Mouse (Mus musculus) B cell, adult 2 months (primary cell): ENCODE results near the gene Pcgf2.
"Not testable (repeated sequence)": the region's sequence is repeated elsewhere in the genome, so short reads cannot be mapped to it uniquely, and the experiment has no call there.

Experiments
- DNase-seq, 2 experiments: peaks; one replicate each; pipeline ENCODE4 v3.0.0; 2022

Gene Pcgf2

DNA sequence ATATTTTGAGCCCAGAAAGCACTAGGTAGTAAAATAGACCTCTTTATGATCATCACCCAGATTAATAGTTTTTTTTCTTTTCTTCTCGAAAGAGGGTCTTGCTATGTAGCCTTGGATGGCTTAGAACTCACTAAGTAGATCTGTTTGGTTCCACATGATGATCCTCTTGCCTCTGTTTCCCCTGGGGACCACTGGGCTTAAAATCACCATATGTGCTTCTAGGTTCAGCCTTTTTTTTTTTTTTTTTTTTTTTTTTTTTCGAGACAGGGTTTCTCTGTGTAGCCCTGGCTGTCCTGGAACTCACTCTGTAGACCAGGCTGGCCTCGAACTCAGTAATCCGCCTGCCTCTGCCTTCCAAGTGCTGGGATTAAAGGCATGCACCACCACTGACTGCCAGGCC, 51.8 kb downstream of the Pcgf2 start:
- DNase-seq, result not testable (repeated sequence)

DNA sequence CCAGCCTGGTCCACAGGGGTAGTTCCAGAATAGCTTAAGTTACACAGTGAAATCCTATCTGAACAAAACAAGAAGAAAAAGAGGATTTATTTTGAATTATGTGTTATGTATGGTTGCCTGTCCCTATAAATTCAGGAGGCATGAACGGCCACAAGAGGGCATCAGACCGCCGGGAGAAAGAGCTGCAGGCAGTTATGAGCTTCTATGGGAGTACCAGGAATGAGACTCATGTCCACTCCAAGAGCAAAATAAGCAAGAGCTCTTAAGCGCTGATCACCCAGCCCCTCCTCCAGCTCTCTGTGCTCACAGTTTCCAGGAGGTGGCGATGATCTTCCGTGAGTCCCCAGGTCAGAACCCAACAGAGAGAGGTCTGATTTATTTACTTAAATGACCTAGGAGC, 55.5 kb downstream of the Pcgf2 start:
- peak; percentile 80 to 82 for DNase-seq

DNA sequence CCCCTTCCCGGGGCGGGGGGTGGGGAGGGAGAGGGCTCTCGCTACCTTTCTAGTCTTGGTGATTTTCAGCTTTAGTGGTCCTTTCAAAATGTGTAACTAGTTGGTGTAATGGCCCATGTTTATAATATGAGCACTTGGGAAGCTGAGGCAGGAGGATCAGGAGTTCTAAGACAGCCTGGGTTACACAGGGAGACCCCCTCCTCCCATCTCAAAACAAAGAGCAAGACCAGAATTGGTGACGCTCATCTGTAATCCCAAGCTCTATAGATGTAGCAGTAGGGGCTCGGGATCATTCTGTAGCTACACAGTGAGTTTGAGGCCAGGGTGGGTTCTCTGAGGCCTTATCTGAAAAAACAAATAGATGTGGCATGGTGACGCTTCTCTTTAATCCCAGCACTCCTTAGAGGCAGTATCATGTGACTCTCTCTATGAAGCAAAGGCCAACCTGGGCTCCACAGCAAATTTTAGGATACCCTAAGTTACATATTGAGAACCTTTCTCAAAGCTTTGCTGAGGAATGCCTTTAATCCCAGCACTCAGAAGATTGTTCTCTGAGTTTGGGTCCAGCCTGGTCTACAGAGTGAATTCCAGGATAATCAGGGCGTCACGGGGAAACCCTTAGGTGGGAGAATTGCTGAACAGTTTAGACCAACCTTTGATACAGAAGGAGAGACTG, 56.8 kb downstream of the Pcgf2 start:
- no peak for DNase-seq

DNA sequence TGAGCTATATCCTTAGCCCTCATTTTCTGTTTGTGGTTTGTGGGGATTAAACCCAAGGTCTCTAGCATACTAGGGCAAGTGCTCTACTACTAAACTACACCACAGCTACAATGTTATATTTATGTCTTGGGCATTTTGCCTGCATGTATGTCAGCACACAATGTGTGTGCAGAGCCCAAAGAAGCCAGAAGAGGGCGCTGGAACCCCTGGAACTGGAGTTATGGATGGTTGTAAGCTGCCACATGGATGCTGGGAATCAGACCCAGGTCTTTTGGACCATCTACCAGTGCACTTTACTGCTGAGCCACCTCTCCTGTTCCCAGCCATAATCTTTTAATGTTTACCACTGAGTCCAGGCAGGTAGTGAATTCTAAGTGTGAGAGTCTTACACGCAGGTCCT, 57.6 kb downstream of the Pcgf2 start:
- DNase-seq, result peak in 1 of 2 experiments; percentile 24

DNA sequence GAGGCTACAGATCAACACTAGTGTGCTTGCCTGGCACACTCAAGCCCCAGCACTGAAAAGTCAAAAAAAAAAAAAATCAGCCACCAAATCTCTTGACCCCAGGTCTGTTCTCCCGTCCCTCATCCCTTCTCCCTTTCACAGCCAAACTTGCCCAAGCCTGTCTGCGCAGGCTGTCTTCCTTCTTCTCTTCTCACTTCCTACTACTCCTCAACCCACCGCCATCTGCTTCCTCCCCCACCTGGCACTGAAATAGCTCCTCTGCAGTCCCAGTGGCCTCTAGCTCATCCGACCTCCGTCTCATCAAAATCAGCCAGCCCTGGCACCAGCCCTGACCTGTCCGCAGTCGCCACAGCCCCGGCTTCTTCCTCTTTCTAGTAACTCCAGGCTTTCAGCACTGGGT, 58.6 kb downstream of the Pcgf2 start:
- no peak for DNase-seq
